Mouse (Mus musculus) forebrain, embryonic 14.5 days (tissue): ENCODE data around the gene Dclre1a. TPM values are rescaled to one million over a fixed set of nuclear protein-coding genes. Genes with fewer than 3 reads are reported as not detected.
"Not testable (repeated sequence)": the region's sequence is repeated elsewhere in the genome, so short reads cannot be mapped to it uniquely, and the experiment has no call there.

Source experiments
- ATAC-seq: fragments of 200-750 bp; cut with Nextera tagmentation; 2 replicates; pipeline ENCODE4 v1.8.0; 2017; ENCODE audit warnings: mild to moderate bottlenecking, moderate library complexity
- DNase-seq: peaks from one replicate; pipeline ENCODE4 v3.0.0-alpha.2; 2015; ENCODE audit warnings: low spot score
- H3K27ac ChIP-seq: fragments of 300-500 bp; sonication (generic); 2 replicates; pipeline ENCODE4 v1.5.1; 2014; ENCODE audit warnings: low read depth, mild to moderate bottlenecking, control low read depth, low read length, moderate library complexity
- H3K27me3 ChIP-seq: fragments of 300-500 bp; sonication (generic); replicated peaks from 2 replicates; pipeline ENCODE4 v1.6.1; 2014; ENCODE audit warnings: low read length, control low read depth, mixed read lengths; ENCODE audit not compliant: control insufficient read depth, insufficient read depth
- H3K36me3 ChIP-seq: fragments of 300-500 bp; sonication (generic); 2 replicates; pipeline ENCODE4 v1.6.1; 2014; ENCODE audit warnings: low read length, control low read depth; ENCODE audit not compliant: control insufficient read depth, insufficient read depth
- H3K4me1 ChIP-seq: fragments of 300-500 bp; sonication (generic); 2 replicates; pipeline ENCODE4 v1.6.1; 2014; ENCODE audit warnings: antibody characterized with exemption, low read length, control low read depth; ENCODE audit not compliant: control insufficient read depth, insufficient read depth
- H3K4me2 ChIP-seq: fragments of 300-500 bp; sonication (generic); 2 replicates; pipeline ENCODE4 v1.6.1; 2014; ENCODE audit warnings: mild to moderate bottlenecking, control low read depth, low read length
- H3K4me3 ChIP-seq: fragments of 300-500 bp; sonication (generic); 2 replicates; pipeline ENCODE4 v1.5.1; 2014; ENCODE audit warnings: low read depth, low read length, control low read depth
- H3K9ac ChIP-seq: fragments of 300-500 bp; sonication (generic); 2 replicates; pipeline ENCODE4 v1.6.1; 2014; ENCODE audit warnings: mild to moderate bottlenecking, low read length, control low read depth, moderate library complexity
- H3K9me3 ChIP-seq: fragments of 300-500 bp; sonication (generic); replicated peaks from 2 replicates; pipeline ENCODE4 v1.6.1; 2016; ENCODE audit warnings: low read length, control low read depth, mixed read lengths; ENCODE audit not compliant: control insufficient read depth
- WGBS: fragments of 180-500 bp; shearing (Covaris S2); extraction: QIAGEN DNeasy Blood & Tissue Kit; methylation state at CpG from one replicate; pipeline ENCODE4 v1.1.7; 2014; 5-methylcytosine and 5-hydroxymethylcytosine counted together
- polyA plus RNA-seq: library from polyadenylated mRNA; unstranded; fragments of >200 nt; fragmentation: Nextera tagmentation; extraction: Ambion mirVana; gene quantifications from 2 replicates; pipeline ENCODE4 v1.2.1, GENCODE M21; 2014

Gene Dclre1a
- polyA plus RNA-seq, 1 experiment from 2014 or later: 10.1 TPM

DNA sequence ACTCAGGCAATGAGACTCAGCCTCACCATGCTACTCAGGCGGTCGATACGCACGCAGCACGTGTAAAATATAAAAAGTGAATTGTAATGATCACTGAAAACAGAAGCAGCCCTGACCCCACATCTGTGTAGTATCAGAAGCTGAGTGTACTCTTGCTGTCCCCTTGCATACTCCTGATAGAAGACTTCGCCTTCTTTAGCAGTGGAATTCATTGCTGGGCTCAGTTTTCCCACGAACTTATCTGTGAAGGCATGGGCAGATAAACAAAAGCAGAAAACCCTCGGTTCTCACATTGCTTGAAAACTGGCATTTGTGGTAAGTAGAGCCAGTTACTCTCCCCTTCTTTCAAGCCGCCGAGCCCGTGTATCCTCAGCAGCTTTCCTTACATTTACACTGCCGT lies 4.7 kb downstream of the Dclre1a start:
- no peak for DNase-seq

DNA sequence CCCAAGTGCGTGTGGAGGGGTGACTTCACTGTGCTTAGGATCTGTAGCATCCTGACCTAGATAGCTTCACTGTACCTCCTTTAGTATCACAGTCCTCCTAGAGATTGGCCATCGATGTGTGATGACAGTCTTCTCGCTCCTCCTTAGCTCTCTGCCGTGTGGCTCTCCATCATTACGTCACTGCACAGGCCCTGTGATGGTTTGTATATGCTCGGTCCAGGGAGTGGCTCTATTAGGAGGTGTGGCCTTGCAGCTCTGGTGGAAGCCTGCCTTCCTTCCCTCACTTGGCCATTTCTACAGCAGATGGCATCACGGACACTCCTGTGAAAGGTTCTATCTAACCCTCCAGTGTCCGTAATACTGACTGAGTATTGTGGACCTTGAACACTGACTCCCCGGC lies 12.3 kb downstream of the Dclre1a start:
- H3K4me2 ChIP-seq: no peak overlapping the region
- ATAC-seq (no peak), DNase-seq (no peak)
- no peaks in the 10 kb centered on the region for H3K9me3 ChIP-seq
- H3K4me1 ChIP-seq: no peaks in the 10 kb centered on the region
- 91% methylated on average over 9 of the region's 9 CpGs for WGBS
- no peaks in the 10 kb centered on the region for H3K27me3 ChIP-seq
- H3K4me3 ChIP-seq: no peak overlapping the region
- no peak overlapping the region for H3K9ac ChIP-seq
- no peak overlapping the region for H3K27ac ChIP-seq
- H3K36me3 ChIP-seq: 0 out of 2 replicates have a peak, but pooled peaks cover 14% of the 10 kb centered on the region

More for the DNA sequence above, 4.7 kb downstream of the Dclre1a start:
- Histone ChIP-seq H3K9ac (no peak overlapping the region), H3K4me2 (no peak overlapping the region), H3K27ac (no peak overlapping the region), H3K36me3 (0 out of 2 replicates have a peak, but pooled peaks cover 10% of the 10 kb centered on the region), H3K27me3 (no peaks in the 10 kb centered on the region), H3K9me3 (no peaks in the 10 kb centered on the region), H3K4me3 (no peak overlapping the region), H3K4me1 (peaks cover 4% of the 10 kb centered on the region)
- ATAC-seq: no peak
- 93% methylated on average over 12 of the region's 12 CpGs for WGBS

DNA sequence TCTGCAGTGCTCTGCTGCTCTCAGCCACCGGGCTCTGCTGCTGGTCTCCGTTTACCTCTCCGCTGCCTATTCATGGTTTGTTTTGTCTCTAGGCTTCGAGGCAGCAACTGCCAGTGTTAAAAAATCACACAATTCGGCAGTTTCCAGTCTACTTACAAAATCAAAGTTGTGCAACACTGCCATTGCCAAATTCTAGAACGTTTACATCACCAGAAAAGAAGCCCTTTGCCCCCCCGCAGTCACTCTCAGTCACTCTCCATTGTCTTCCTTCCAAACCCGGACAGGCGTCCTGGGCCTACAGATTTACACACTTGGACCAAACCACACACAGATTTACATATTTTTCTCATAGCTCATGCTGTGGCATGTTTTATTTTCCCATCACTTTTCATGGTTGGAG lies 13.0 kb downstream of the Dclre1a start:
- Histone ChIP-seq H3K9me3 (no peaks in the 10 kb centered on the region), H3K4me1 (no peaks in the 10 kb centered on the region), H3K27ac (no peak overlapping the region), H3K36me3 (0 out of 2 replicates have a peak, but pooled peaks cover 14% of the 10 kb centered on the region), H3K4me3 (no peak overlapping the region), H3K27me3 (no peaks in the 10 kb centered on the region), H3K4me2 (no peak overlapping the region), H3K9ac (no peak overlapping the region)
- DNase-seq (no peak), ATAC-seq (no peak)
- 67% methylated on average over 9 of the region's 9 CpGs for WGBS

DNA sequence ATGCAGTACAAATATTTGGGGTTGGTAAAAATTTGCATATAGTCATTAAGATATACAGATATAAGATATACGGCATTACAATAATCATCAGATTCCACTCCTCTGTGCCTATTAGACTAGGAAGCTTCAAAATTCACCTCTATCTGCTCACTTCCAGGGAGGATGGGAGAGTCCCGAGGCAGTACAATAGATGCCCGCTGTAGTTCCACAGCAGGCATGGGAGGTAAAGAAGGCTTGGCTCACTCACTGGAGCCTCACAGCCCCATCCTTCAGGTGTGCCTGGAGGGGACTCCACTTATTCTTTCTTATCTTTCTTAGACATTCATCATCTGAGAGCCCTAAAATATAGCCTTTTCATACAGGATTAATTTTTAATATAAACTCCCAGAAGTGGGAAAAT lies 13.7 kb downstream of the Dclre1a start:
- DNase-seq (no peak), ATAC-seq (no peak)
- Histone ChIP-seq H3K27me3 (no peaks in the 10 kb centered on the region), H3K4me2 (no peak overlapping the region), H3K4me1 (no peaks in the 10 kb centered on the region), H3K36me3 (0 out of 2 replicates have a peak, but pooled peaks cover 14% of the 10 kb centered on the region), H3K9me3 (no peaks in the 10 kb centered on the region), H3K27ac (no peak overlapping the region), H3K4me3 (no peak overlapping the region), H3K9ac (no peak overlapping the region)
- WGBS: 78% methylated on average over 3 of the region's 3 CpGs

DNA sequence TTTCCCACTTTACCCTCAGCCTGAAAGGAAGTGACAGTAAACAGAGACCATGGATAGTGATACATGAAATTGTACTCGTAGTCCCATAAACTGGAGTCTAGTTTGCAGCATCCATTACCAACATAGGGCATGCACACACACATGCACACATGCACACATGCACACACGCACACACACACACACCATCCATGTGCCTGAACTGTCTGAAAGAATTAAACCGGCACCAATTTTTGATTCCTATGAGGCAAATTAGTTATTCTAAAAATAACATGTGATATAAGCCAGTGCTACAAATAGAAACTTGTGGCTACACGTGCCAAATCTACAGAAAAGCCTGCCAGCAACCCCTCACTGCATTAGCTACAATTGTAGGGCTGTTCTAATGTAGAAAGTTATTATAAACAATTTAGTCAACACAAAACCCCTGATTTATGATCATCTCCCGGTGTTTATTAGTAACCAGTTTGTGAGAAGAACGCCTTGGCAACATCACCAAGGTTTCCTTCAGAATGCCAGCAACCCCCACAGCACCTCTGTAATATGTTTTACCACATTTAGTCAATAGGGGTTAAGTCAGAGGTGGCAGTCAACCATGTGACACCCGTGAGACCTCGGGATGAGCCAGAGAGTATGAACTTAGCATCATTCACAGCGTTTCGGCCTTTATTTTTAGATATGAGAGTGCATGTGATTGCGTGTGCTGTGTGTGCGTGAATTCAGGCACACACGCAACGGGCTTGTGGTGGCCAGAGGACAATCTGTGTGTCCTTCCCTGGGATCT lies 14.5 kb downstream of the Dclre1a start:
- Histone ChIP-seq H3K9me3 (no peaks in the 10 kb centered on the region), H3K27ac (no peak overlapping the region), H3K4me3 (no peak overlapping the region), H3K36me3 (0 out of 2 replicates have a peak, but pooled peaks cover 14% of the 10 kb centered on the region), H3K4me2 (no peak overlapping the region), H3K27me3 (no peaks in the 10 kb centered on the region), H3K4me1 (no peaks in the 10 kb centered on the region), H3K9ac (no peak overlapping the region)
- ATAC-seq (no peak), DNase-seq (peak; percentile 7)
- WGBS: 90% methylated on average over 14 of the region's 14 CpGs

DNA sequence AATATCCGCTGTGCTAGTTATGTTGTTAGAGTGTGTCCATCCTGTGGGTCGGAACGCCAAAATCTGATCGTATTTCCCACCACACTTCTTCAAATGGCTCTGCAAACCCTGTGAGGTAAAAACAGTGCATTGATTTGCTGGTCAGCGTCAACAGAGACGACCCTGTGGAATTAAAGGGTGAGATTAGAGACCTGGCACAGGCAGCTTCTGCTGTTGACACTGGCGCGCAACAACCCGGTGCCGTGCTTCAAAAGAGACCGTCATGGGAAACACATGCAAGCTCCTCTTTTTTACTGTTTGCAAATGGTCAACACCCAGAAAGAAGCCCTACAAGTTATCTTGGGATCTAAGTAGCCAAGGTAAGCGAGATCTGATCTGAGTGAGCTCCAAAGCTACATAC lies 16.8 kb downstream of the Dclre1a start:
- H3K4me3 ChIP-seq: no peak overlapping the region
- DNase-seq: no peak
- no peaks in the 10 kb centered on the region for H3K9me3 ChIP-seq
- H3K27me3 ChIP-seq: no peaks in the 10 kb centered on the region
- WGBS: 94% methylated on average over 12 of the region's 12 CpGs
- H3K9ac ChIP-seq: no peak overlapping the region
- H3K4me1 ChIP-seq: no peaks in the 10 kb centered on the region
- H3K4me2 ChIP-seq: no peak overlapping the region
- H3K36me3 ChIP-seq: 0 out of 2 replicates have a peak, but pooled peaks cover 8% of the 10 kb centered on the region
- ATAC-seq: no peak
- no peak overlapping the region for H3K27ac ChIP-seq

DNA sequence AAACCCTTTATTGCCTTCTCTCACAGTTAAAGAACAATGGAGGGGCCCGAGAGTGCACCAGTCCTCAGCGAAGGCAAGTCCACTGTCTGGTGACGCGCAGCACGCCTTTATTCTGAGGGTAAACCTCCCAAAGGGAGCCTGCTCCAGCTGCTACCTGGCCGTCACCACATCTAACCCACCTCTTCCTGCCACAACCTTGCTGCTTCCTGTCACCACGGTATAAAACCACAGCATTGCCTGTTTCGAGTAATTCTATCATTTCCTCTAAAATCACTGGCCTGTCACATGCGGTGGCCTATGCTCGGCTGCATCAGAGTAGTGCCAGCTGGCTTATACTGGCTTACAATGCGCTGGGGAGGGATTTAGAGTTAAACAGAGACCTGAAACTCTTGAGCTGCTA lies 17.5 kb downstream of the Dclre1a start:
- H3K36me3 ChIP-seq, H3K4me3 ChIP-seq, H3K9me3 ChIP-seq, DNase-seq, H3K27ac ChIP-seq, ATAC-seq, H3K4me1 ChIP-seq, H3K27me3 ChIP-seq, H3K9ac ChIP-seq, H3K4me2 ChIP-seq: not testable (repeated sequence)
- WGBS: no CpG with 5 or more reads among the region's 11 CpGs

DNA sequence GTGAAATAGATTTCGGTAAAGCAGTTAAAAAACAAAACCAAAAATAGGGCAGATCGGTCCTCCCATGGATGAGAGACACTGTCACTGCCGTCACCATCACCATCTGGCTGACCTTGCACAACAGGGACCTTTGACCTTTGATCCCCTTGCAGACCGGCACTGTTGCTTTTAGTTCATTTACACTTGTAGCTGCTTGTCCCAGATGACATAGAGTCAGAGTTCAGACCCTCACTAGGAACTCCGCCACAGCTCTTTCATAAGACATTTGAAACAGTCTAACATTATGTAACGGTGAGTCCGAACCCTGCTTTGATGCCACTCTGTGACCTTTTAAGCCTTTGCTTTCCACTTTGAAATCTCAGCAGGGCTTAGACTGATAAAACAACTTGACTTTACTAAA lies 28.6 kb downstream of the Dclre1a start:
- H3K27ac ChIP-seq, H3K36me3 ChIP-seq, H3K27me3 ChIP-seq, H3K9me3 ChIP-seq, H3K4me3 ChIP-seq, H3K4me1 ChIP-seq, ATAC-seq, DNase-seq, H3K9ac ChIP-seq, H3K4me2 ChIP-seq: not testable (repeated sequence)
- no CpG with 5 or more reads among the region's 7 CpGs for WGBS

DNA sequence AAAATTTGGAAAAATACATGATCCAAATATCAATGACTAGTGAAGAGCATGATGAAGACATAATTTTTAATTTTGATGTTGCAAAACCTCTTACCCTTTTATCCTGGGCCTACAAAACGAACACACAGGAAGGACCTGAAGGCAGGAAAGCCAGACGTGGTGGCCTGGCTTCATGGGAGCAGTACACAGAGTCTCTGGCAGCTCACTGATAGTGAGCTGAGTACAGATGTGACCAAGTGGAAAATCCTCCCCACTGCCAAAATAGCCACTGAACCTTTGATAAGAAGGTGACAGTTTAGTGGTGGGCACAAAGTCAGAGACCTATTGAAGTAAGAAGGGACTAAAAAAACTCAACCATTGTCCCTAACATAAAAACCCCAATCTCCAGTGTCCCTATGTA lies 34.5 kb downstream of the Dclre1a start:
- not testable (repeated sequence) for H3K9me3 ChIP-seq, H3K9ac ChIP-seq, H3K27me3 ChIP-seq, ATAC-seq, DNase-seq, H3K4me2 ChIP-seq, H3K4me3 ChIP-seq, H3K4me1 ChIP-seq, H3K36me3 ChIP-seq, H3K27ac ChIP-seq
- no CpG with 5 or more reads among the region's 2 CpGs for whole genome bisulfite sequencing
